Mouse (Mus musculus): ENCODE data around the gene Ces1f. TPM values are rescaled to one million over a fixed set of nuclear protein-coding genes. Genes with fewer than 3 reads are reported as not detected.

Gene Ces1f
- polyA plus RNA-seq, 1 experiment from 2014 or later, result 5.6 TPM

- H3K4me1 ChIP-seq (ENCODE audit: insufficient read depth), result no peaks in the 10 kb centered on the region
- H3K9me3 ChIP-seq (ENCODE audit: low read depth, low read length), result no peaks in the 10 kb centered on the region
- no peak for TF ChIP-seq CTCF (IDR thresholded peaks at IDR 0.05; ENCODE audit: low read depth)
- H3K27me3 ChIP-seq (ENCODE audit: insufficient read depth, low read length), result no peaks in the 10 kb centered on the region
- H3K4me3 ChIP-seq (ENCODE audit: low read depth, low read length), result no peak overlapping the region
- H3K36me3 ChIP-seq (ENCODE audit: insufficient read depth), result no peaks in the 10 kb centered on the region
- no peak overlapping the region for H3K9ac ChIP-seq
- ATAC-seq (ENCODE audit: insufficient read depth), result no peak
- no peak for DNase-seq
- no peak overlapping the region for H3K27ac ChIP-seq (ENCODE audit: low read depth)
- H3K4me2 ChIP-seq, result no peak overlapping the region
- 70% methylated on average over 4 of the region's 4 CpGs for WGBS
Observed at GRCm38 (mm10) chr8:93274609-93275008, 4.9 kb downstream of the Ces1f start.

GRCm38 (mm10) chr8:93273321-93273720 is 6.2 kb downstream of the Ces1f start:
- DNase-seq, result no peak

DNA sequence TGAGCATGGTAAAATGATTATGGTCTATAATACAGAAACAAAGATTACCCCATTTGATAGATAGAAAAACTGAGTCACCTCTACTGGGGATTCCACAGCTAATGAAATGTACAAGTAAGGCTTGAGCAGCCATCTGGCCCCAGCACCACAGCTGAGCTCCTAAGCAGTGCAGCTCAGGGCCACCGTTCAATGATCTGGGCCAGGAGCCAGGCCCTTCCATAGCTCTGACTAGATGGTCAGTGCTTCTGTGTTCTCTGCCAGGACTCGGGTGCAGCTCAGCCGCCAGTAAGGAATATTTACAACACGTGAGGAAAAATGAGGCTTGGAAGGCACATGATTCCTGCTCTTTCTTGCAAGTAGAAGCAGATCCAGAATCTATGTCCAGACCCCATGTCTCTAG is 6.9 kb downstream of the Ces1f start:
- DNase-seq, result peak; percentile 58
- no peaks in the 10 kb centered on the region for H3K9me3 ChIP-seq (ENCODE audit: low read depth, low read length)
- no peak overlapping the region for H3K27ac ChIP-seq (ENCODE audit: low read depth)
- H3K27me3 ChIP-seq (ENCODE audit: insufficient read depth, low read length), result no peaks in the 10 kb centered on the region
- WGBS, result 52% methylated on average over 4 of the region's 4 CpGs
- H3K4me3 ChIP-seq (ENCODE audit: low read depth, low read length), result no peak overlapping the region
- no peak overlapping the region for H3K4me2 ChIP-seq
- no peak overlapping the region for H3K9ac ChIP-seq
- no peaks in the 10 kb centered on the region for H3K36me3 ChIP-seq (ENCODE audit: insufficient read depth)
- no peak for TF ChIP-seq CTCF (IDR thresholded peaks at IDR 0.05; ENCODE audit: low read depth)
- no peaks in the 10 kb centered on the region for H3K4me1 ChIP-seq (ENCODE audit: insufficient read depth)
- no peak for ATAC-seq (ENCODE audit: insufficient read depth)

More at GRCm38 (mm10) chr8:93273321-93273720, 6.2 kb downstream of the Ces1f start:
- Histone ChIP-seq H3K4me3 (ENCODE audit: low read depth, low read length) (no peak overlapping the region), H3K9ac (no peak overlapping the region), H3K4me2 (no peak overlapping the region), H3K9me3 (ENCODE audit: low read depth, low read length) (no peaks in the 10 kb centered on the region), H3K27ac (ENCODE audit: low read depth) (no peak overlapping the region), H3K36me3 (ENCODE audit: insufficient read depth) (no peaks in the 10 kb centered on the region), H3K27me3 (ENCODE audit: insufficient read depth, low read length) (no peaks in the 10 kb centered on the region), H3K4me1 (ENCODE audit: insufficient read depth) (no peaks in the 10 kb centered on the region)
- no peak for TF ChIP-seq CTCF (IDR thresholded peaks at IDR 0.05; ENCODE audit: low read depth)
- ATAC-seq (ENCODE audit: insufficient read depth), result no peak
- WGBS, result 83% methylated on average over 3 of the region's 3 CpGs

DNA sequence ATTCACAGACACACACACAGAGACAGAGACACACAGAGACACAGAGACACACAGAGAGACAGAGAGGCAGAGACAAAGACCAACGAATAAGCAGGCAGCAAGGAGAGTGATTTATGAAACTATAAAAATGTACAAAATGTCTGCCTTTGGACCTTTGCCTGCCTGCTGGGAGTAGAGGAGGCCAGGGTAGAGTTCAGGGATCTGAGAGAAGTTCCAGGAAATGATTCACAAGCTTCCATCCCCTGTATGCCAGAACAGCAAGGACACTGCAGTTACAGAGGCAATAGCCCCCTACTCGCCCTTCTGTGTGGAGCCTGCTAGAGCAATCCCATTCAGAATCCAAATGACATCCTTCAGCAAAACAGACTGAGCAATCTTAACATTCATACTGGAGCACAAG is 18.1 kb downstream of the Ces1f start:
- no peak for TF ChIP-seq CTCF (IDR thresholded peaks at IDR 0.05; ENCODE audit: low read depth)
- H3K4me1 ChIP-seq (ENCODE audit: insufficient read depth), result no peaks in the 10 kb centered on the region
- no peak overlapping the region for H3K9ac ChIP-seq
- H3K36me3 ChIP-seq (ENCODE audit: insufficient read depth), result no peaks in the 10 kb centered on the region
- WGBS, result 49% methylated on average over 2 of the region's 2 CpGs
- H3K27ac ChIP-seq (ENCODE audit: low read depth), result no peak overlapping the region
- ATAC-seq (ENCODE audit: insufficient read depth) (no peak), DNase-seq (no peak)
- H3K27me3 ChIP-seq (ENCODE audit: insufficient read depth, low read length), result no peaks in the 10 kb centered on the region
- H3K9me3 ChIP-seq (ENCODE audit: low read depth, low read length), result no peaks in the 10 kb centered on the region
- H3K4me2 ChIP-seq, result no peak overlapping the region
- no peak overlapping the region for H3K4me3 ChIP-seq (ENCODE audit: low read depth, low read length)

DNA sequence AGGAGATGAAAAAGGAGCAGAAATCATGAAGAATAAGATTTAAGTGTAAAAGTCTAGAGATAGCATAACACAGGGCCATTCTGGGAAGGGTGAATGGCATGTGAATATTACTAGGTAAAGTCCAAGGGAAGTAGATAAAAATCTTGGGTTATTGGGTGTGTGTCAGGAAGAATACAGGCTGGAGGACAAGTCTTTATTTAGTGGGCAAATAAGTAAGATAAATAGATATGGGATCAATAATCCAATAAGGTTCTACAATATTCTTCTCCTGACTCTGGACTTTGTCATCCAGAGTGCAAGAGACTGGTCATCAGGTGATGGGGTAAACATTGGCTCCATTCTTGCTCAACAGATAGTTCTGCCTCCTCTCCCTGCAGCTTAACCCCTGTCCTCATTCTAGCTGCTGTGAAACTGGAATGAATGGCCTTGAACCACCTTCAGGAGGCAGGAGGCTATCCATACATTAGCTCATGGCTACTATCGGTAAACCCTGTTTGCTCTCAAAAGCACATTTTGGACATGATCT is 27.1 kb downstream of the Ces1f start:
- ATAC-seq (ENCODE audit: insufficient read depth), result no peak
- TF ChIP-seq CTCF (IDR thresholded peaks at IDR 0.05; ENCODE audit: low read depth), result no peak
- Histone ChIP-seq H3K4me1 (ENCODE audit: insufficient read depth) (no peaks in the 10 kb centered on the region), H3K4me2 (no peak overlapping the region), H3K9ac (no peak overlapping the region), H3K36me3 (ENCODE audit: insufficient read depth) (no peaks in the 10 kb centered on the region), H3K9me3 (ENCODE audit: low read depth, low read length) (no peaks in the 10 kb centered on the region), H3K27ac (ENCODE audit: low read depth) (no peak overlapping the region), H3K27me3 (ENCODE audit: insufficient read depth, low read length) (no peaks in the 10 kb centered on the region), H3K4me3 (ENCODE audit: low read depth, low read length) (no peak overlapping the region)
- no peak for DNase-seq
- WGBS, result 91% methylated on average over 1 of the region's 1 CpGs

DNA sequence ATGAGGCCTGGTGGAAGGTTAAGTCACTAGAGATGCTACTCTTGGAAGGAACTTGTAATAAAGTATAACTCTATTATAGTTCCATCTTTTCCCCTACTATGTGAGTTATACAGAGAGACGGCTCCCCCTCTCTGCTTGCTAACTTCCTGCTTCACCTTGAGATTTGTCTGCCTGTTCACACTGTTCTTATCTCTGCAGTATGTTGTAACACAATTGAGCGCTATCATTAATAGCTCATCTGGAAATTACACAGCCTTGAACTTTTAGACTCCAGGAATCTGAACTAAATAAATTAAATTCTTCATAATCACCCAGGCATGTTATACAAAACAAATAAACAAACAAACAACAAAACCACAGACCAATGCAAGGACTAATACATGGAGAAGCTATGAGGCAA is 33.5 kb downstream of the Ces1f start:
- Histone ChIP-seq H3K9me3 (ENCODE audit: low read depth, low read length) (no peaks in the 10 kb centered on the region), H3K4me3 (ENCODE audit: low read depth, low read length) (no peak overlapping the region), H3K4me1 (ENCODE audit: insufficient read depth) (no peaks in the 10 kb centered on the region), H3K27me3 (ENCODE audit: insufficient read depth, low read length) (no peaks in the 10 kb centered on the region), H3K36me3 (ENCODE audit: insufficient read depth) (no peaks in the 10 kb centered on the region), H3K4me2 (no peak overlapping the region), H3K9ac (no peak overlapping the region), H3K27ac (ENCODE audit: low read depth) (no peak overlapping the region)
- no peak for ATAC-seq (ENCODE audit: insufficient read depth)
- WGBS, result 71% methylated on average over 2 of the region's 2 CpGs
- no peak for DNase-seq
- TF ChIP-seq CTCF (IDR thresholded peaks at IDR 0.05; ENCODE audit: low read depth), result no peak

GRCm38 (mm10) chr8:93239884-93240283 is 39.7 kb downstream of the Ces1f start:
- DNase-seq, result no peak
- Histone ChIP-seq H3K4me2 (no peak overlapping the region), H3K9ac (no peak overlapping the region), H3K27me3 (ENCODE audit: insufficient read depth, low read length) (no peaks in the 10 kb centered on the region), H3K9me3 (ENCODE audit: low read depth, low read length) (no peaks in the 10 kb centered on the region), H3K36me3 (ENCODE audit: insufficient read depth) (no peaks in the 10 kb centered on the region), H3K4me3 (ENCODE audit: low read depth, low read length) (no peak overlapping the region), H3K4me1 (ENCODE audit: insufficient read depth) (no peaks in the 10 kb centered on the region), H3K27ac (ENCODE audit: low read depth) (no peak overlapping the region)
- TF ChIP-seq CTCF (IDR thresholded peaks at IDR 0.05; ENCODE audit: low read depth), result no peak
- ATAC-seq (ENCODE audit: insufficient read depth), result no peak

DNA sequence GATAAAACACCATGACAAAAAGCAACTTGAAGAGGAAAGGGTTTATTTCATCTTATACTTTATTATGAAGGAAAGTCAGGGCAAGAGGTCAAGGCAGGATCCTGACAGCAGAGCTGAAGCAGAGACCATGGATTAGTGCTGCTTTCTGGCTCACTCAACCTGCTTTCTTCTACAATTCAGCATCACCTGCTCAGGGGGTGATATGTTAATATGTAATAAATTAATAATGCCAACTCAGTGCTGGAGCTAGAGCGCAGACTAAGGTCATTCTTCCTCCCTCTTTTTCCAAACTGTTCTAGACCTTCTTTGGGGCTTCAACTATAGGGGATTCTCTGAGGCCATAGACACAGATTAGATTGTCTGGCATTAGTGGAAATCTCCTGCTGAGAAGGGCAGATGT is 43.9 kb downstream of the Ces1f start:
- Histone ChIP-seq H3K27me3 (ENCODE audit: insufficient read depth, low read length) (no peaks in the 10 kb centered on the region), H3K4me1 (ENCODE audit: insufficient read depth) (no peaks in the 10 kb centered on the region), H3K9me3 (ENCODE audit: low read depth, low read length) (no peaks in the 10 kb centered on the region), H3K4me2 (no peak overlapping the region), H3K9ac (no peak overlapping the region), H3K4me3 (ENCODE audit: low read depth, low read length) (no peak overlapping the region), H3K27ac (ENCODE audit: low read depth) (no peak overlapping the region), H3K36me3 (ENCODE audit: insufficient read depth) (no peaks in the 10 kb centered on the region)
- 83% methylated on average over 1 of the region's 1 CpGs for WGBS
- no peak for DNase-seq
- no peak for ATAC-seq (ENCODE audit: insufficient read depth)
- no peak for TF ChIP-seq CTCF (IDR thresholded peaks at IDR 0.05; ENCODE audit: low read depth)
